Mouse (Mus musculus) mouse embryonic stem cell (cell line): Measurements from ENCODE around the gene Acod1.

ENCODE experiments used
- in situ Hi-C, 2 experiments: fragments of 300-500 bp; cut with MboI; formaldehyde crosslinking; loops; 1 replicate in 1 of 2; 3 replicates in 1 of 2; pipeline ENCODE4 v1.14.3; 2019 to 2020; ENCODE audit warnings: low sequenced_read_pairs in 2 of 2, low pct_unique_long_range_greater_than_20kb in 1 of 2, mixed read lengths in 1 of 2; ENCODE audit not compliant: unreplicated experiment in 1 of 2

Acod1 gene

DNA sequence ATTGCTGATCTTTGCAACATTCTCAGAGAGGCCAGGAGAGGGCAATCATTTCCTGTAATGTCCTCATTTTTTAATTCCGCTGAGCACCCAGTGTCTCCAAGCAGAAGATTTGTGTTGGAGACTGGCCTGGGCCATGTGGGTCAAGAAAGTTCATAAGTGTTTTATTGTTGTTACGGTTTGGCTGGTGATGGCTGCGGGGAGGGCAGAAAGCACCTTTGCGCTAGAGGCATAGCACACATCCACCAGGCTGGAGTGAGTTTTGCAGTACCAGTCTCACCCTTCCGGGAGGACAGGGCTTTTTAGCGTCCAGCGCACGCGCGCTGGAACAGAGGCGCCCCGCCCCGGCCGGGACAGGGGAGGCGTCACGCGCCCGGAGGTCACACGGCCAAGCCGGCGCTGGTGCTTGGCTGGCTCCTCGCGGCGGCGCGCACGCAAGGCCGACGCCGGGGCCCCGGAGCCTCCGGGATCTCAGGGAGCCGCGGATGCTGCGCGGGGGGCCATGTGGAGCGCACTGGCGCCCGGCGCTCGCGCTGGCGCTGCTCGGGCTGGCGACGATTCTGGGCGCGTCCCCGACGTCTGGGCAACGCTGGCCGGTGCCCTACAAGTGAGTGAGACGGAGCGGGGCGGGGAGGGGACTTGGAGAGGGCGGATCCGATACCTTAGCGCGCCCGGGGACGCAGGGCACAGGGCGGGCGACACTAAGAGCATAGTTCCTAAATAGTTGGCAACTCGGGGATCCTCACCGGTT lies 23.3 kb downstream of the Acod1 start, which contains the start of gene Cln5:
Gene Cln5, plus strand, starts transcription at position 353 of the 748 bp plus-strand sequence.
- in situ Hi-C loops, result no loop called here

DNA sequence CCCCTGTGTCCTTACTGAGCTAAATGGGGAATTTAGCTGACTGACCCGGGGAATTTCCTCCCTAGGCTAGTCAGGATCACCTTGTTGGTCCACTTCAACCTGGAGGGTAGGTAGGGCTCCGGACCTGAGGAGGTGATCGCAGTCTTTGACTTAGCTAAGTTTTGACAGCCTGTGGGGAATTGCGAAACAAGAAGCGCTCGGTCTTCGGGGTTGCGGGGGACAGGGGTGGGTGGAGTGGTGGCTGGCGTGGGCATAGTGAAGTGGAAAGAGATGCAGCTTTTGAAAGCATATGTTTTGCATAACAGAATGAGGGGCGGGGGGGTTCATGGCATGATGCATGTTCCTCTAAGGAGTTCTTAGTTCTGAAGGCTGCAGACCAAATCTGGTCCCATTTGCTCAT lies 24.0 kb downstream of the Acod1 start:
- in situ Hi-C loops, result no loop called here

DNA sequence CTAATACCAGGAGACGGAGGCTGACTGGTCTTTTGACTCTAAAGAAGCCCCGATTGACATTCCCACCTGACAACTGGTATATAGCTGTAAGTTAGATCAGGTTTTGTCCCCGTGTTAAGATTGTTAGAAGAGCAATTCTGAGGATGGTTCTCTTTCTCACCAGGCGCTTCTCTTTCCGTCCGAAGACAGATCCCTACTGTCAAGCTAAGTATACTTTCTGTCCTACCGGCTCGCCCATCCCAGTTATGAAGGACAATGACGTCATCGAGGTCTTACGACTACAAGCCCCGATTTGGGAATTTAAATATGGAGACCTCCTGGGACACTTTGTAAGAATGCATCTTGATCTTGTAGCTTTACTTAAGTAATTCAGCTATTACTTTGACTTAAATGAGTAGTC lies 24.7 kb downstream of the Acod1 start:
- in situ Hi-C loops, result no loop called here

DNA sequence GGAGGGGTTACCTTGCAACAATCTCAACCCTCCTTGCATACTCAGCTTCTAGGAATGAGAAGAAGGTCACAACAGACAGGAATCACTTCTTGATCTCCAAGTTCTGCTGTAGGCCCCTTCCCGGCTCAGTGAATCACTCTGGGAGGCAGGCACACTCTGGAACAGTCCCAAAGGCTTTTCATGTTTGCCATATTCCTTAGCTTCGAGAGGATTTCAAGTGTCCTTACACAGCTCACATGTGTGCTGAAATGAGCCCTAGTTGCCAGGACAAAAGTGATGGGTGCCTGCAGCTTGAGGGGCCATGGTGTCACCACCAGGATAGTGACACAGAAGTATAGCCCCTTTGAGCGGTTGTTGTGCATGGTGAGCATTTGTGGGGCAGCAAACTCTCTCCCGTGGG lies 26.0 kb downstream of the Acod1 start:
- in situ Hi-C loops, result no loop called here

DNA sequence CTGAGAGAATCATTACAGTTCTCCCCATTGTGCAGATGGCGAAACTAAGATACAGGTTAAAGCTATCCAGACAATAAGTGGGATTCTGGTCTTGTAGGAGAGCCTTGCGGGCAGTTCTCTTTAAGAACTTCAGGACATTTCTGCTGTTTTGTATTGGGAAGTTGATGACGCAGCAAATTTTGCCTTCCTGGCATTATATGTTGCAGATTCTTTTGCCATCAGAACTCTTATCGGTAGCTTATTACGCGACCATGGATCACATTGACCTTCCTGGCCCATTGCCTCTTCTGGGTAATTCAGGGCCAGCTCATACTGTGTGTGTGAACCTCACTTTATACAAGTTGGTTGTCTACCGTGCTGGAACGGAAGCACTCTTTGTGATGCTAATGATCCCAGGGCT lies 27.0 kb downstream of the Acod1 start:
- in situ Hi-C loops, result no loop called here

DNA sequence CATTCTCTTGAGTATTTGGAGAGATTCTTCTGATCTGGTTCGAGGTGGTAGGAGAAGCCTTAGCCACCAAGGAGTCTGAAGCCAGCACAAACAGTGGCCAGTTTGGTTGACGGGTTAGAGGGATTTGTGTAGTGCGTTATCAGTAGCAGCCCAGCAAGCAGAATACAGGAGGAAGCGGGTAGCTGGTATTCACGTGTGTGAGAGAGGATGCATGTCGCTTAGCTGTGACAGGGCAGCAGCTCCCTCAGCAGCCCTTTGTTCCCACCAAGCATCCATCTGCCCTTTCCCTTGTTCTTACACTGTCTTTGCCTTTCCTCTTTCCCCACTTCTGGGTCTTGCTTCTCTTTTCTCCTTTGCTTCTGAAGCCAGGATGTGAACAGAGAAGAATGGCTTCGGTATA lies 28.4 kb downstream of the Acod1 start:
- in situ Hi-C loops, result no loop called here

DNA sequence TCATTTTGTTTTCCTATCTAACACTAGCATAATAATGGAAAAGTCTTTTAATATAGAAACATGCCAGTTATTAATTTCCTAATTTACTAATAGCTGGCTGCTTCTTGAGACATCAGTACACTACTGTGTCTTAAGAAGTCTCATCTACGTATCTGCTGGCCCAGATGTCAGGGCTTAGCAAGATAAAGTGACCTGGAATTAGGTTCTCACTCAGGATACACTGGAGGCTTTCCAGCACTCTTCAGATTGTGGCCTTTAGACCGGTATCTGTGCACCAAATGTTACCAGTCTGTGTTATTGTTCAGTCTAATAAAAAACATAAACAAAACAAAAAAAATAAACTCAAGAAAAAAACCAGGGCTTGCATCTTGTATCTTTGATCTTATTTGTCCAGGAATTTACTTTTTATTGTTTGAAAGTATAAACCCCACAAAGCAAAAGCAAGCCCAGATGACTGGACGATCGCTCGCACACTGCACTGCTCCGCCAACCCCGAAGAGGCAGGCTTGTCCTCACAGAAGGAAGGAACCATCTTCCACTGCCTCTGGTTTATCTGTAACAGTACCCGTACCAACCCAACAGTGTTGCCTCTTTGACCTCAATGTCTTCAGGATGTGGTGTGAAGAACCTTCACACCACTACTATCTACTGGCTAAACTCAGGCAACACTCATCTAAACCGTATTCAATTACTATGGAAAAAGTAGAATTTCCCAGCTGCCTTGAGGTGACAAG lies 30.7 kb downstream of the Acod1 start:
- in situ Hi-C loops, result no loop called here

DNA sequence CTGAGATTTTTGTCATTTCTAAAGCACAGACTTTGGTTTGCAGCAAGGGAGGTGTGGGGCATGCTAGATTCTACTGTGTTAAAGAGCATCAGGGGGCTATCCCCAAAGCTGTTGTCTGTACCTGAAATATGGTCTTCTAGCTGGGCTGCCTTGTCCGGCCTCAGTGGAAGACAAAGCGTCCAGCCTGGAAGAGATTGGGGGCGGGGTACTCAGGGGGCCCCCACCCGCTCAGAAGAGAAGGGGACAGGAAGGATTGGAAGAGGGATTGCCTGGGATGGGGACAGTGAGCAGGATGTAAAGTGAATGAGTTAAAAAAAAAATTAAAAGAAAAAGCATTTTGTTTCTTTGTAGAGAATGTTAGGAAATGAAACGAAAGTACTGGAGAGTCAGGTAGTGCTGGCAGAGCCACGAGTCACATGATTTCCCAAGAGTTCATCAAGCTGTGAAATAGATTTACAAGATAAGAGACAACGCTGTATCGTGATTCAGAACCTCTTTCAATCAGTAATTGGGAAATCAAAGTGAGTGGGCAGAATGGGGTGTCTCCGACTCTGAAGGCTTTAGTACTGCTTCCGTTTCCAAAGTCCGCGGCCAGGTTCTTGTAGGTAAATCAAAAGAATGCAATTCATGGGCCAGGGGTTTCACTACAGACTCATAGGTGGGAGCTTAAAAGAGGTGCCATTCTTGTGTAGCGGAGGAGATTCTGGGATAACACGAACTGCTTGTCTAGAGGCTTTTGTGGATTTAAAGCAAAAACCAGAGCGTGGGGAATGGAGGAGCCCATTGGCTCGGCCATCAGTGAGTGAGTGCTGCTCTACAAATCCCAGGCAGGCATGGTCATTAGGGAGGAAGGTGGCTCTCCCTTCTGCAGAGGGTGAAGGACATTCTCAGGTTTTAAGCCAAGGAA lies 31.5 kb downstream of the Acod1 start:
- in situ Hi-C loops, result no loop called here

DNA sequence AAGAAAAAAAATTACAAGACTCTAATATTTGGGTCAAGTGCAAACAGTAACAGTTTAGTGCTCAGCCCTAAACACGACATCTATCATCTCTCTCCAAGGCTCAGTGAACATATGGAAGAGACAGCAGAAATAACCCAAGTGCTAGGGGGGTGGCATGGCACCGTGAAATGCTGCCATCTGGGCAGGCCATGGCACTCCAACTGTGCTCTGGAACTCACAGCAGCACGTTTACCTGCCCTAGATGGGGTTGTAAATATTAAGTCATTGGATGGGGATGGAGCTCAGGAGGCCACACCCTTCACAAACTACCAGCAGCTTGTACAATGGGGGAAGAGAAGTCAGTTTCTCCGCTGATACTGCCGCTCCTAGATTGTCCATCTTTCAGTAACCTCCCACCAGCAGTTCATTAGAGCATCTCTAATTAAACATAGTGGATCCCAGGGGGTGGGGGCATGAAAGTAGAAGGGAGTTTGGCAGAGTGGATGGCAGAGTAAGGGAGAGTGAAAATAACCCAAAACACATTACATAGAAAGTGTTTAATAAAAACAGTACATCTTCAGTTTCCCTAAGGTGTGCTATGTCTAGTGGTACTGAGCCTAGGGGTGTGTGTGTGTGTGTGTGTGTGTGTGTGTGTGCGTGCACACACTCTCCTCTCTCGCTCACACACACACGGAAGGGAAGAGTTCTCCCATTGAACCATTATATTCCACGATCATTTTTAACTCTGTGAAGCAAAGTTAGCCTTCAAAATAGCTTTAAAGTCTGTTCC lies 32.6 kb downstream of the Acod1 start:
- in situ Hi-C loops, result no loop called here

GRCm38 (mm10) chr14:103085840-103086533 lies 39.2 kb downstream of the Acod1 start:
- in situ Hi-C loops, result no loop called here

DNA sequence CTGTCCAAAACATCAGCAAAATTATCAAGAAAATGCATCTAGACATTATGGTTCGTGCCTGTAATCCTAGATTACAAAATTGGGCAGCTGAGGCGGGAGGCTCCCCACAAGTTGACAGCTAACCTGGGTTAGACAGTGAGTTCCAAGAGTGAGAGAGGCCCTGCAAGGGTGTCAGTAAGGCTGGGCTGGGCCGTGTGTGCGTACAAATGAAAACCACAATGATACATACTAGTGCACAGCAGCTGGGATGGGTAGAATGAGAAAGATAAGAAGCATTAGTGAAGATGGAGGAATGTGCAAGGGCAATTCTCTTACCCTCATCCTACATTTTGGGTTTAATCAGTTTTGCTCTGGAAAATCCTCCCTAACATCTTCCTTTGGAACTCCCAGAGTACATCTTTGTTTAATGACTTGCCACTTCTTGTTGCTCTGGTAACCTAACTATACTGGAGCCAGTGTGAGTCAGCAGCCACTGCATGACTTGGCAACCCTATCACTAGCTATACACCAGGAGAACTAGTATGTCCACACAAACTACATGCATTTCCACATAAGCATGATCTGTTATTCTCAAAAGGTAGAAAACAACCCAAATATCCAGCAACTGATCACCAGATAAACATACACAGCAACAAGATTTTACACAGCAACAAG lies 40.0 kb downstream of the Acod1 start:
- in situ Hi-C loops, result no loop called here

DNA sequence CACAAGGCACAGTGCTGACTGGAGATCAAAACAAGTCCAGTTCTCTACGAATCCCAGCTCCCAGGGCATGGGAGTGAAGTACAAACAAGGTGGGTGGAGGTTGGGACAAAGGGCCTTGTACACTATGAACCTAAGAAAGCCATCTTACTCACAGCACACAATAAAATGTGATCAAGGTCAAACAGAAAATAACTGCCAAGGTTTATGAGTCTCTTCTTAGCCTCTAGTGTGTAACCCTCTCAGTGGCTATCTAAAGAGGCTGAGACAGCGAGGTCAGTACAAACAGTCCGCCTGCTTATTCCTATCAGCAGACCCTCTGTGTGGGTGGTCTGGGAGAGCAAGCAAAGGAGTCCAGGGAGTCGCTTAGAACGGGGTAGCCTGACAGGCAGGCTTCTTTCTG lies 41.1 kb downstream of the Acod1 start:
- in situ Hi-C loops, result no loop called here

DNA sequence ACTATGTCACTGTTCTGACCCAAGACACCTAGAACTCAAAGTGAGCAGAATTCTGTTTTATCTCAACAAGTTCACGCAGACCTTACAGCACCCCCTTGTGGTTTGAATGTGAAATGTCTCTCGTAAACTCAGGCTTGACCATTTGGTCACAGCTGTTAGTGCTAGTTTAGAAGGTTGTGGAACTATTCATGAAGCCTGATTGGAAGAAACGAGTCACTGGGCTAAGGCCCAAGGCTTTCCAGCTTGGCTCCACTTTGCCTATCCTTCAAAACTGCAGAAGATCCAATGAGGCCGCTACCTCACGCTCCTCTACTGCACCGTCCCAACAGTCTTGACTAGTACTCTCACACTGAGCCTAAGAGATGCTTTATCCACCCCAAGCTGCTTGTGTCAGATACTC lies 41.8 kb downstream of the Acod1 start:
- in situ Hi-C loops, result no loop called here

DNA sequence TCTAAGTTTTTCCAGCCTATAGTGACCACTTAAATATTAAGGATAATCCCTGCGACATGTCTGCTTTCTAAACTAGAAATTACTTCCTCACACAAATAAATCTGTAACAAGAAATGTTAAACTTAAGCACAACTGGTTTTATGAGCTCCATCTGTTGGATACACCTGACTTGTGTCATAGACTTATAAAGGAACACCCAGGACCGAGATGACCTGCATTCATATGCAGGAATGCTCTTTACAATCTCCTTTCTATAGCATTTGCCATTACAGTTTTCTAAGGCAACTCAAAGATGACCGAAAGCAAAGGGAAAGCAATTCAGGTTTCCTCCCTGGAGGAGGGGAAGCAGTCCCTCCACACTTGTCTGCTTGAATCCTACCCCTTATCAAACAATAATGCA lies 46.5 kb downstream of the Acod1 start:
- in situ Hi-C loops, result no loop called here

GRCm38 (mm10) chr14:103093670-103094069 lies 46.9 kb downstream of the Acod1 start:
- in situ Hi-C loops, result no loop called here

DNA sequence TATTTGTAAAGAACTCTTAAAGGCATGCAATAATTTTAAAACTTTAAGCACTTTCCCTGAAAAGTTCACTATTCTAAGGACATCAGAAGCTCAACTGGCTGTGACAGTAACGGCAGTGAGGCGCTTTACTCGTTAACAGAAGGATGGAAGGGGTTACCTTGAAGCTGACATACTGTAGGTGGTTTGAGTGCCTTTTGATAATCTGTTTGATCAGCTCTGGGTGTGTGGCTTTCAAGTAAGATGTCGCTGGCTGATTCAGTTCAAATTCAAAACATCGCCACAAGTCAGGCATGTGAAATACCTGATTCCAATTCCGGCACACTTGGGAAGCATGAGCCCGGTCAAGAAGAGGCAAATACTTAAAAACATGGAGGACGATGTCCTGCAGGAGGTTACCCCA lies 48.3 kb downstream of the Acod1 start:
- in situ Hi-C loops, result no loop called here

- in situ Hi-C loops, result no loop called here
Measured at GRCm38 (mm10) chr14:103095826-103096225, 49.0 kb downstream of the Acod1 start.
